Mouse (Mus musculus) ES-Bruce4 (cell line): ENCODE measurements around the gene Adcy5. TPM values are rescaled to one million over a fixed set of nuclear protein-coding genes. Genes with fewer than 3 reads are reported as not detected.

Experiments used
- H3K27ac ChIP-seq: 2 replicates; pipeline ENCODE4 v1.5.1; 2012; ENCODE audit warnings: low read length, inconsistent platforms; ENCODE audit not compliant: insufficient read depth
- H3K27me3 ChIP-seq: 2 replicates; pipeline ENCODE4 v1.6.1; 2012; ENCODE audit warnings: mild to moderate bottlenecking, low read length, inconsistent platforms; ENCODE audit not compliant: control insufficient read depth, poor library complexity, insufficient read depth, severe bottlenecking
- H3K36me3 ChIP-seq: 2 replicates; pipeline ENCODE4 v1.6.1; 2012; ENCODE audit warnings: inconsistent platforms, mild to moderate bottlenecking, low read length, moderate library complexity; ENCODE audit not compliant: control insufficient read depth, poor library complexity, insufficient read depth, severe bottlenecking
- H3K4me1 ChIP-seq: one replicate; pipeline ENCODE4 v1.8.1; 2011; ENCODE audit warnings: low read length; ENCODE audit not compliant: control insufficient read depth, insufficient read depth
- H3K4me3 ChIP-seq: 2 replicates; pipeline ENCODE4 v1.5.1; 2011; ENCODE audit warnings: low read depth, mild to moderate bottlenecking, low read length
- H3K9ac ChIP-seq: 2 replicates; pipeline ENCODE4 v1.6.1; 2012; ENCODE audit warnings: low read depth, mild to moderate bottlenecking, inconsistent platforms; ENCODE audit not compliant: poor library complexity, severe bottlenecking
- H3K9me3 ChIP-seq: replicated peaks from 2 replicates; pipeline ENCODE4 v1.6.1; 2012; ENCODE audit warnings: mild to moderate bottlenecking, low read length, inconsistent platforms; ENCODE audit not compliant: control insufficient read depth, poor library complexity, insufficient read depth, severe bottlenecking
- CTCF ChIP-seq: IDR thresholded peaks from one replicate; pipeline ENCODE4 v1.8.1; 2011; ENCODE audit warnings: low read depth, low read length
- EP300 ChIP-seq: IDR thresholded peaks from 2 replicates; pipeline ENCODE4 v1.6.1; 2011; ENCODE audit warnings: low read depth, low read length; ENCODE audit not compliant: insufficient read depth
- POLR2A ChIP-seq: IDR thresholded peaks from one replicate; pipeline ENCODE4 v1.8.1; 2011; ENCODE audit warnings: low read length; ENCODE audit not compliant: insufficient read depth
- polyA plus RNA-seq: library from polyadenylated mRNA; stranded (reverse); fragments of >200 nt; gene quantifications from 2 replicates; pipeline ENCODE4 v1.2.4, GENCODE M21; 2011; ENCODE audit warnings: low read depth; ENCODE audit not compliant: missing spikeins, insufficient read depth, insufficient read length

Gene Adcy5
- polyA plus RNA-seq, 1 experiment = 1.2 TPM

GRCm38 (mm10) chr16:35192471-35192870, 37.8 kb downstream of the Adcy5 start:
- TF ChIP-seq POLR2A (no peak), EP300 (no peak), CTCF (no peak)
- Histone ChIP-seq H3K27ac (no peak overlapping the region), H3K36me3 (no peaks in the 10 kb centered on the region)

GRCm38 (mm10) chr16:35193357-35193756, 38.7 kb downstream of the Adcy5 start:
- Histone ChIP-seq H3K27ac (no peak overlapping the region), H3K9ac (no peak overlapping the region), H3K27me3 (no peaks in the 10 kb centered on the region), H3K9me3 (no peaks in the 10 kb centered on the region), H3K36me3 (no peaks in the 10 kb centered on the region), H3K4me1 (no peaks in the 10 kb centered on the region), H3K4me3 (no peak overlapping the region)
- TF ChIP-seq POLR2A (no peak), CTCF (no peak), EP300 (no peak)

More at GRCm38 (mm10) chr16:35192471-35192870, 37.8 kb downstream of the Adcy5 start:
- H3K27me3 ChIP-seq = no peaks in the 10 kb centered on the region
- no peak overlapping the region for H3K9ac ChIP-seq
- H3K4me1 ChIP-seq = no peaks in the 10 kb centered on the region
- no peaks in the 10 kb centered on the region for H3K9me3 ChIP-seq
- no peak overlapping the region for H3K4me3 ChIP-seq

- Histone ChIP-seq H3K9ac (no peak overlapping the region), H3K36me3 (no peaks in the 10 kb centered on the region), H3K4me1 (no peaks in the 10 kb centered on the region), H3K9me3 (no peaks in the 10 kb centered on the region), H3K27me3 (no peaks in the 10 kb centered on the region), H3K27ac (no peak overlapping the region), H3K4me3 (no peak overlapping the region)
- TF ChIP-seq CTCF = no peak
Measured at GRCm38 (mm10) chr16:35199721-35200431, 45.2 kb downstream of the Adcy5 start.

- Histone ChIP-seq H3K4me3 (no peak overlapping the region), H3K27me3 (no peaks in the 10 kb centered on the region), H3K9me3 (no peaks in the 10 kb centered on the region), H3K36me3 (no peaks in the 10 kb centered on the region), H3K27ac (no peak overlapping the region), H3K9ac (no peak overlapping the region), H3K4me1 (no peaks in the 10 kb centered on the region)
- no peak for TF ChIP-seq POLR2A
- TF ChIP-seq CTCF = no peak
- TF ChIP-seq EP300 = no peak
Measured at GRCm38 (mm10) chr16:35200432-35201142, 45.9 kb downstream of the Adcy5 start.

- no peaks in the 10 kb centered on the region for H3K36me3 ChIP-seq
- no peak overlapping the region for H3K4me3 ChIP-seq
- no peaks in the 10 kb centered on the region for H3K9me3 ChIP-seq
- no peaks in the 10 kb centered on the region for H3K27me3 ChIP-seq
- H3K4me1 ChIP-seq = no peaks in the 10 kb centered on the region
- TF ChIP-seq EP300 (no peak), POLR2A (no peak), CTCF (no peak)
- no peak overlapping the region for H3K9ac ChIP-seq
- no peak overlapping the region for H3K27ac ChIP-seq
Measured at GRCm38 (mm10) chr16:35201281-35201680, 46.6 kb downstream of the Adcy5 start.

- TF ChIP-seq CTCF (no peak), POLR2A (no peak), EP300 (no peak)
- no peaks in the 10 kb centered on the region for H3K9me3 ChIP-seq
- H3K4me1 ChIP-seq = no peaks in the 10 kb centered on the region
- no peak overlapping the region for H3K4me3 ChIP-seq
- no peaks in the 10 kb centered on the region for H3K36me3 ChIP-seq
- H3K27ac ChIP-seq = no peak overlapping the region
- H3K27me3 ChIP-seq = no peaks in the 10 kb centered on the region
- H3K9ac ChIP-seq = no peak overlapping the region
Measured at GRCm38 (mm10) chr16:35203511-35203910, 48.8 kb downstream of the Adcy5 start.
